Mouse (Mus musculus) brain, embryonic 14.5 days (tissue): Measurements from ENCODE around the gene Scd2.

Source experiments
- CTCF ChIP-seq: fragments of 200-500 bp; IDR thresholded peaks from 2 replicates; pipeline ENCODE4 v1.5.1; 2012; ENCODE audit warnings: inconsistent platforms, mild to moderate bottlenecking, moderate library complexity, borderline replicate concordance; ENCODE audit not compliant: insufficient read depth, insufficient read length; ENCODE audit errors: extremely low read depth
- POLR2A ChIP-seq: fragments of 200-500 bp; IDR thresholded peaks from 2 replicates; pipeline ENCODE4 v1.6.1; 2012; ENCODE audit warnings: mild to moderate bottlenecking, inconsistent platforms, borderline replicate concordance; ENCODE audit not compliant: poor library complexity, insufficient read depth, insufficient read length, severe bottlenecking; ENCODE audit errors: extremely low read depth

GRCm38 (mm10) chr19:44265300-44265699 is 28.2 kb upstream of the Scd2 start:
- no peak for TF ChIP-seq CTCF
- TF ChIP-seq POLR2A: no peak
